Mouse (Mus musculus): Measurements from ENCODE around the gene Zfp638.
"Not testable (repeated sequence)": the region's sequence is repeated elsewhere in the genome, so short reads cannot be mapped to it uniquely, and the experiment has no call there.

Gene Zfp638

GRCm38 (mm10) chr6:83866954-83867597 lies at the start of gene Zfp638:
Zfp638 (plus strand) TSS chr6:83867109.
- DNase-seq (ENCODE audit: low spot score), result peak; percentile 97

DNA sequence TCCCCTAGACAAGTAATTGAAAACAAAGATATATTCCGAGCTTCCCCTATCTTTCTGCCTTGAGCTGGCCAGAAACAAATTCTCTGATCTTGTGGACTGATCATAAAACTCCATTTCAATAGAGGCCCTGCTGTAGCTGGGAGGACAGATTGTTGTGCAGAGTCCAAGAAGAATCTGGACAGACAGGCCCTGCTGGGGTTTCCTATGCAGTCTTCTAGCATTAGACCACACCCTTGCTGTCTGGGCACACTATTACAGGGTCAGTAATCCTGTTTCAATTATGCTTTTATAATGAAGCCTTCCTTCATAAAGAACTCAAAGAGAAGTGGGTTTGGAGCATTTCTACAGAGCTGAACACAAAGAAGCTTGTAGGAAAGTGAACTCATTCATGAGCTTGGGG lies 47.9 kb upstream of the Zfp638 start:
- no peak for DNase-seq (ENCODE audit: low spot score)

GRCm38 (mm10) chr6:83820727-83821515 lies 46.0 kb upstream of the Zfp638 start:
- DNase-seq (ENCODE audit: low spot score), result no peak

- DNase-seq (ENCODE audit: low spot score), result no peak
Measured at GRCm38 (mm10) chr6:83821856-83822255, 45.1 kb upstream of the Zfp638 start.

DNA sequence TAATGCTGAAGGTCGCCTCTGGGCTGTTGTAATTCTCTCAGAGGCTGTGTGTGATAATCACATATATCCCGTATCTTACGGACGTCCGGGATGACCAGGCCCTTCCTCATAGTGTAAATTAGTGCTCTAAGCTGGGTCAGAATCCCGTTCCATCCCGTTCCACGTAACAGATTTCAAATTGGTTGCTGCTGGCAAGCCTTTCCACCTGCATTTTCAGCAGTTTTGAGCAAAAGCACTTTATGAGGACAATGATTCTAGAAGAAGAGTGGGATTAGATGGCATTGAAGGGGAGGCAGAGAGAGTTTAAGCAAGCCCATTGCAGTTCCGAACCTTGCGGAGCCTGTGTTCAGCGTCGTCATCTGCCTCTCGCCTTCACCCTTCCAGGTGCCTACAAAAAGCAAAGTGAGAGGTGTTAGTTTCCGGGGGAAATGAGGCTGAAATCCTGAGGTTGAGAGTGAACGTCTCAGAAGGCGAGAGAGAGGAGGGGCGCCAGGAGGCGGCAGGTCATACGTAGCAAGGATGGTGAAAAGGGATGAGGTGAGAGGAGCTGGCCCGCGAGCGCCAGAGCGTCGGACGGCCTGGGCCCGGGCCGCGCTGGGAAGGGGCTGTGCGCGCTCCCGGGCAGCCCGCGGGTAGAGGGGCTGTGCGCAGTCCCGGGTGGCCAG lies 35.8 kb upstream of the Zfp638 start:
- DNase-seq (ENCODE audit: low spot score), result no peak

- DNase-seq (ENCODE audit: low spot score), result peak; percentile 99
Measured at GRCm38 (mm10) chr6:83831606-83832123, 35.2 kb upstream of the Zfp638 start, which contains the start of gene Paip2b. Paip2b (minus strand) TSS chr6:83831741.

GRCm38 (mm10) chr6:83832393-83832792 lies 34.5 kb upstream of the Zfp638 start:
- DNase-seq (ENCODE audit: low spot score), result not testable (repeated sequence)

DNA sequence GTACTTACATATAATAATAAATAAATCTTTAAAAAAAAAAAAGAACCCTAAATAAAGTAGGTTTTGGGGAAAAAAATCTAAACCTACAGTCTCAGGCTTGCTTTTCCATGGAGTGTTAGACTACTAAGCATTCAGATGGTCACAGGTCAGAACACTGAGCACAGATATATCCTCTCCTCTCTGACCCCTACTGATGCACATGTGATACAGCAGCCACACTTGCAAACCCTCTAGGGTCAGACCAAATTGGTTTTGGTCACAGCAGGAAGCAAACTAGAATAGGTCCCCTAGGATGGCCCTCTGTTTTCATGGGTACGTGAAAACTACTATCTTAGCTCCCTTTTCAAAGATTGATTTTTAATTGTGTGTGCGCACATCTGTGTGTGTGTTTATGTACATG lies 30.1 kb upstream of the Zfp638 start:
- no peak for DNase-seq (ENCODE audit: low spot score)

DNA sequence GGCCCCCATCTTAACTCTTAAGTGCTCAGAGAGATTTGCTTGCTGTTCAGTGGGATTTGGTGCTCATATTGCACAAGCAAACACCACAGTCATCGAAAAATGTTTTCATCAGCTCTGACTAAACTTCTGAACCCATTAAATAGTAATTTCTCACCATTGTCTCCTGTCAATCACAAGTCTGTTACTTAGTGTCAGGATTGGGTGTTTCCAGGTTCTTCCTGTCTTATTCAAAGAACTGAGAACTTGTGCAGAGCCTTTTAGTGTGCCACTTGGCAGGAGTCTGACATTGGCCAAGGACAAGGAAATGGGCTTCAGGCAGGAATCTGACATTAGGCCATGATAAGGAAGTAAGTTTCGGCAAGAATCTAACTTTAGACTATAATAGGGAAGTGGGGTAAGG lies 28.9 kb upstream of the Zfp638 start:
- DNase-seq (ENCODE audit: low spot score), result no peak

DNA sequence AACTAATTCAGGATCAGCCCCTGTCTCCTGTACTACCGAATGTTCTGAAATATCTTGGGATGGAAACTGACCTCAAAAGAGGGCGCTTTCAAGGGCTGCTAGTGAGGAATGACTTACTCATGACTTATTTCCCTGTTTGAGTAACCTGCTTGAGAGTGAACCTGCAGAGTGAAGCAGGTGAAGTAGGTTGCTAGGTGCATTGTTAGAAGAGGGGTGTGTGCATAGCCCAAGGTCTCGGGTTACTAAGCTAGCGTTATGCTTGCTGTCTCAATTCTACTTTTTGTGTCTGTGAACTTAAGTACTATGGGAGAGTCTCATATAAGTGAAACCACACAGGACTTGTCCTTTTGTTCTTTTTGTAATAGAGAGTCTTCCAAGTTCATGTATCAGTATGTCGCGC lies 26.8 kb upstream of the Zfp638 start:
- no peak for DNase-seq (ENCODE audit: low spot score)

- DNase-seq (ENCODE audit: low spot score), result no peak
Measured at GRCm38 (mm10) chr6:83844913-83845312, 22.0 kb upstream of the Zfp638 start.

- DNase-seq (ENCODE audit: low spot score), result no peak
Measured at GRCm38 (mm10) chr6:83846141-83846540, 20.8 kb upstream of the Zfp638 start.

- no peak for DNase-seq (ENCODE audit: low spot score)
Measured at GRCm38 (mm10) chr6:83849446-83849845, 17.5 kb upstream of the Zfp638 start.

- no peak for DNase-seq (ENCODE audit: low spot score)
Measured at GRCm38 (mm10) chr6:83857476-83857875, 9.4 kb upstream of the Zfp638 start.

DNA sequence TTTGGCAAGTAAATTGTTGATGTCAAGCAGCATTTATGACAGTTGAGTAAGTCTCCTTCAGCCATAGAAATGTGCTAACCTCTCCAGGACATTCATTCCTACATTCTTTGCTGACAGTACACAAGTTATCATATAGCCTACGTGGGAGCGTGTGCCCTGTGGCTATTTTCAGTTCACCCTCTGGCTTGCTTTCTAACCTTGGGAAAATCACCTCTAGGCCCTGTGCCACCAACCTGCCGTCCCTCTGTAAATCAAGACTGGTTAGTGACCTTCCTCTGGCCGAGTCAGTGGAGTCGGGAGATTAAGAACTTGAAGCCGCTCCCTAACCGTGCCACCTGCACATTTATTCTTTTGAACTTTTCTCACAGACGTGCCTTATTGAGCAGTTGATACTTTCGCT lies 6.9 kb upstream of the Zfp638 start:
- DNase-seq (ENCODE audit: low spot score), result no peak

GRCm38 (mm10) chr6:83863538-83863937 lies 3.4 kb upstream of the Zfp638 start:
- DNase-seq (ENCODE audit: low spot score), result no peak

- no peak for DNase-seq (ENCODE audit: low spot score)
Measured at GRCm38 (mm10) chr6:83866423-83866822, 486 bp upstream of the Zfp638 start.

DNA sequence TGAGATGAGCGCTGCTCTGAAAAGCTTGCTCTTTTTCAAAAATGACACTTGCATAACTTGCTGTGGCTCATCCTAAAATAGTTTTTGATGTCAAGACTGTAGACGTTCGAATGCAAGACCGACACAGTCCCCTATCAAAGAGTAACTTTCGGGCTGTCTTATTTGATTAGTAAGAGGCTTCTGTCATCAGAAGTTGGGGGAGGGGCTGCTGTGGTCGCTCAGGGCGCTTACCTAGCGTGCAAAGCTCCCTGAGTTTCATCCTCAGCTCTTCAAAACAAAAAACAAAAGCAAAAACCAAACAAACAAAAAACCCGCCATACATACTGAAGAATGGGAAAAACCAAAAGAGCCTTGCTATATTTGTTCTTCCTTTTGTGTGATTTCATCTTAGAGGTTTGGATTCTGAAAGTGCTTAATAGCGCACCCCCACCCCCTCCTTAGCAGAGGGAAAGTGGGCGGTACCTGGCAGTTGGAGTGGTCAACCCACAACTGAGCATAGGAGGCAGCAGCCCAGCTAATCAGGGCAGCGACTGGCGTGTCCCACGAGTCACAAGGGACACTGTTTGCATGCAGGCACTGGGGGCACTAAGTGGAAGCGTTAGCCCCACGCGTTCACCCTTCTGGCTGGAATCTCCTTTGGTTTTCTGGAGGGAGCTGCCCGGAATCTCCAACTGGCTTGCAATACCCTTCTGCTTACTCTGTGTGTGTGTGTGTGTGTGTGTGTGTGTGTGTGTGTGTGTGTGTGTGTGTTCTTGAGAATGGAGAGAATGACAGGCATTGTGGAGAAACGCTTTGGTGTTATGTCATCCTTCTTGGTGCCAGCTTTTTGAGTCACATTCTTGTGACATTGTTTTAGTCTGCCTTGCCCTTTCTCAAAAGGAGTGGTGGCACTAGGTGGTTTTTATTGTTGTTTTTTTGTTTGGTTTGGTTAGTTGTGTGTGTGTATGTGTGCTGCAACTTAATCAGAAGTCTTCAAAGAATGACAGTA lies 983 bp downstream of the Zfp638 start:
- peak; percentile 74 for DNase-seq (ENCODE audit: low spot score)

DNA sequence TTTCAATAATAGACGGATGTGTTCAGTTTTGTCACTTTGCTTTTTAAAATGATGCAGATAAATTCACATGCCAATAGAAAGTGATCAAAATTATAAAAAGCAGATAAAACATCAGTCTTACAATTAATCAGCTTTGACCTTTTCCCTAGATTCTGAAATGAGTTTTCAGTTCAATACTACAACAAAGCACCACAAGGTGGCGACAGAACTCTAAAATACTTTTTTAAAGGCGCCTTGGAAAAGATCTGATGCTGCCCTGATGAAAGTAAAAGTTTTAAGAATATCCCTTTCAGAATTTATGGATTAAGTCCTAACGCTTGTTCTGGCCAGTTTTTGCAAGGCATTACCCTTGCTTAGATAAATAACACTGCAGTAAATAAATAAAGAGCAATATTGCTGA lies 12.9 kb downstream of the Zfp638 start:
- peak; percentile 75 for DNase-seq (ENCODE audit: low spot score)

GRCm38 (mm10) chr6:83886789-83887188 lies 19.9 kb downstream of the Zfp638 start:
- DNase-seq (ENCODE audit: low spot score), result no peak

GRCm38 (mm10) chr6:83888802-83889201 lies 21.9 kb downstream of the Zfp638 start:
- DNase-seq (ENCODE audit: low spot score), result no peak

Data from testis, postnatal 10 days (tissue).